10 mouse cellular contexts compared by ENCODE assay signal in genomic region chr2:139649518-139649917, GRCm38 (mm10). TPM values are rescaled to one million over a fixed set of nuclear protein-coding genes. Genes with fewer than 3 reads are reported as not detected.
DNase-seq lines count a peak whose midpoint lies in the region; ATAC-seq lines count a peak whose summit lies in the region.
"Had no signal": no experiment of that assay in that cellular context is flagged by ENCODE, and none has a peak within 500 bp of the region (broad histone marks: within the 10 kb centered on the region; RNA-seq: fewer than 3 reads in every experiment).

No protein-coding gene starts in this region.

- no peaks in the 10 kb centered on the region for H3K9me3 ChIP-seq in forebrain, embryonic 13.5 days (replicated peaks)
- no peaks in the 10 kb centered on the region for H3K9me3 ChIP-seq in forebrain, embryonic 11.5 days (ENCODE audit: control insufficient read depth, low read length)
- H3K9me3 ChIP-seq in neural tube, embryonic 13.5 days: no peaks in the 10 kb centered on the region
- H3K9me3 ChIP-seq: heart, embryonic 12.5 days; intestine, embryonic 15.5 days had no signal

- no peak overlapping the region for H3K27ac ChIP-seq in forebrain, embryonic 13.5 days
- no peak overlapping the region for H3K27ac ChIP-seq in forebrain, embryonic 11.5 days (ENCODE audit: low read depth, low read length)
- H3K27ac ChIP-seq in neural tube, embryonic 13.5 days (replicated peaks): peak overlapping the region; percentile 52; the same call in 1 of the 2 replicates
- H3K27ac ChIP-seq: intestine, embryonic 15.5 days had no signal

- 82% methylated on average over 3 of the region's 3 CpGs for WGBS in forebrain, embryonic 13.5 days
- 88% methylated on average over 3 of the region's 3 CpGs for WGBS in forebrain, embryonic 11.5 days
- 65% methylated on average over 3 of the region's 3 CpGs for WGBS in neural tube, embryonic 13.5 days

- H3K36me3 ChIP-seq in forebrain, embryonic 13.5 days (ENCODE audit: poor library complexity, severe bottlenecking): no peaks in the 10 kb centered on the region
- no peaks in the 10 kb centered on the region for H3K36me3 ChIP-seq in forebrain, embryonic 11.5 days (ENCODE audit: control insufficient read depth, insufficient read depth, low read length)
- no peaks in the 10 kb centered on the region for H3K36me3 ChIP-seq in neural tube, embryonic 13.5 days
- H3K36me3 ChIP-seq: heart, embryonic 12.5 days; intestine, embryonic 15.5 days had no signal

- H3K9ac ChIP-seq in forebrain, embryonic 13.5 days: no peak overlapping the region
- H3K9ac ChIP-seq in forebrain, embryonic 11.5 days (ENCODE audit: low read length): no peak overlapping the region
- H3K9ac ChIP-seq in neural tube, embryonic 13.5 days: no peak overlapping the region
- H3K9ac ChIP-seq: heart, embryonic 12.5 days; intestine, embryonic 15.5 days had no signal

- H3K4me3 ChIP-seq in forebrain, embryonic 13.5 days: no peak overlapping the region
- H3K4me3 ChIP-seq in forebrain, embryonic 11.5 days (ENCODE audit: low read depth, low read length): no peak overlapping the region
- no peak overlapping the region for H3K4me3 ChIP-seq in neural tube, embryonic 13.5 days
- H3K4me3 ChIP-seq: heart, embryonic 12.5 days; intestine, embryonic 15.5 days had no signal

- DNase-seq in forebrain, embryonic 11.5 days (ENCODE audit: low spot score): no peak
- peak; percentile 83 for DNase-seq in brain, adult 2 months (ENCODE audit: low read depth, low spot score)
- peak; percentile 8 for DNase-seq in layer of hippocampus, adult 9-10 months (ENCODE audit: low spot score)
- DNase-seq in kidney, adult 11 months: no peak
- DNase-seq in cerebellum, adult 11-12 months: no peak
- no peak for DNase-seq in liver

- H3K27me3 ChIP-seq in forebrain, embryonic 13.5 days: peaks cover 31% of the 10 kb centered on the region
- peaks cover 4% of the 10 kb centered on the region; the same call in 1 of the 2 replicates for H3K27me3 ChIP-seq in forebrain, embryonic 11.5 days (ENCODE audit: control insufficient read depth, insufficient read depth, low read length)
- 0 out of 2 replicates have a peak, but pooled peaks cover 3% of the 10 kb centered on the region for H3K27me3 ChIP-seq in neural tube, embryonic 13.5 days
- H3K27me3 ChIP-seq: heart, embryonic 12.5 days; intestine, embryonic 15.5 days had no signal

- no peaks in the 10 kb centered on the region for H3K4me1 ChIP-seq in forebrain, embryonic 13.5 days
- no peaks in the 10 kb centered on the region for H3K4me1 ChIP-seq in forebrain, embryonic 11.5 days (replicated peaks; ENCODE audit: control insufficient read depth, insufficient read depth, low read length)
- peaks cover 7% of the 10 kb centered on the region for H3K4me1 ChIP-seq in neural tube, embryonic 13.5 days (replicated peaks)
- H3K4me1 ChIP-seq: heart, embryonic 12.5 days; intestine, embryonic 15.5 days had no signal

- H3K4me2 ChIP-seq in forebrain, embryonic 13.5 days: no peak overlapping the region
- H3K4me2 ChIP-seq in forebrain, embryonic 11.5 days (ENCODE audit: low read depth, low read length, severe bottlenecking): no peak overlapping the region
- no peak overlapping the region for H3K4me2 ChIP-seq in neural tube, embryonic 13.5 days
- H3K4me2 ChIP-seq: heart, embryonic 12.5 days; intestine, embryonic 15.5 days had no signal

- 0 out of 2 replicates have a peak, but pooled peaks have one; percentile 43 for ATAC-seq in forebrain, embryonic 13.5 days
- ATAC-seq in forebrain, embryonic 11.5 days (replicated peaks; ENCODE audit: low FRiP score): no peak
- ATAC-seq in neural tube, embryonic 13.5 days (ENCODE audit: low read depth): peak; percentile 94
- ATAC-seq: intestine, embryonic 15.5 days had no signal

RNA-seq across cellular contexts. Expression of gene Ism1, which starts 28.5 kb away (rescaled TPM):
- polyA plus RNA-seq in forebrain, embryonic 13.5 days (2015; fragmentation: Nextera tagmentation; extraction: Ambion mirVana): 0.11 and 0.13 TPM in 2 replicates
- 0.29 and 0.44 TPM in 2 replicates for polyA plus RNA-seq in forebrain, embryonic 11.5 days (2014; fragmentation: Nextera tagmentation; extraction: Ambion mirVana)
- polyA plus RNA-seq in neural tube, embryonic 13.5 days (2015; fragmentation: Nextera tagmentation; extraction: Ambion mirVana): 1.1 and 1.2 TPM in 2 replicates

Comparison
In these comparisons a context has a peak if more than half of its experiments do, and no peak if none do; other contexts are left out.
1. DNase-seq: peak in brain, adult 2 months (single experiment) and layer of hippocampus, adult 9-10 months (single experiment); none in forebrain, embryonic 11.5 days (single experiment), kidney, adult 11 months (single experiment), cerebellum, adult 11-12 months (single experiment) and liver (single experiment).